Mouse (Mus musculus) intestine, embryonic 14.5 days (tissue): ENCODE results near the gene Pax5. TPM values are rescaled to one million over a fixed set of nuclear protein-coding genes. Genes with fewer than 3 reads are reported as not detected.
A peak's percentile ranks its signal among the peaks of the same experiment; 100 is the strongest.

Source experiments
- ATAC-seq: fragments of 200-750 bp; cut with Nextera tagmentation; replicated peaks from 2 replicates; pipeline ENCODE4 v1.8.0; 2017; ENCODE audit warnings: low read depth, moderate number of reproducible peaks, moderate TSS enrichment, moderate library complexity; ENCODE audit not compliant: low FRiP score, low TSS enrichment
- DNase-seq: peaks from one replicate; pipeline ENCODE4 v3.0.0-alpha.2; 2018; ENCODE audit warnings: low spot score
- H3K27ac ChIP-seq: fragments of 300-500 bp; sonication (generic); 2 replicates; pipeline ENCODE4 v1.5.1; 2014; ENCODE audit warnings: low read depth, mild to moderate bottlenecking, control low read depth
- H3K27me3 ChIP-seq: fragments of 300-500 bp; sonication (generic); replicated peaks from 2 replicates; pipeline ENCODE4 v1.6.1; 2014; ENCODE audit warnings: low read length, control low read depth; ENCODE audit not compliant: control insufficient read depth, insufficient read depth
- H3K36me3 ChIP-seq: fragments of 300-500 bp; sonication (generic); 2 replicates; pipeline ENCODE4 v1.6.1; 2014; ENCODE audit warnings: low read length, control low read depth; ENCODE audit not compliant: control insufficient read depth, insufficient read depth
- H3K4me1 ChIP-seq: fragments of 300-500 bp; sonication (generic); replicated peaks from 2 replicates; pipeline ENCODE4 v1.6.1; 2014; ENCODE audit warnings: low read length, control low read depth, mixed read lengths; ENCODE audit not compliant: control insufficient read depth, insufficient read depth
- H3K4me2 ChIP-seq: fragments of 300-500 bp; sonication (generic); 2 replicates; pipeline ENCODE4 v1.6.1; 2014; ENCODE audit warnings: low read length
- H3K4me3 ChIP-seq: fragments of 300-500 bp; sonication (generic); 2 replicates; pipeline ENCODE4 v1.5.1; 2014; ENCODE audit warnings: low read depth, low read length, control low read depth, mixed read lengths
- H3K9ac ChIP-seq: fragments of 300-500 bp; sonication (generic); 2 replicates; pipeline ENCODE4 v1.6.1; 2014; ENCODE audit warnings: mild to moderate bottlenecking, low read length
- H3K9me3 ChIP-seq: fragments of 300-500 bp; sonication (generic); 2 replicates; pipeline ENCODE4 v1.6.1; 2016; ENCODE audit warnings: low read length, control low read depth; ENCODE audit not compliant: control insufficient read depth
- WGBS: fragments of 180-500 bp; shearing (Covaris S2); extraction: QIAGEN DNeasy Blood & Tissue Kit; methylation state at CpG from one replicate; pipeline ENCODE4 v1.1.7; 2014; 5-methylcytosine and 5-hydroxymethylcytosine counted together
- polyA plus RNA-seq: library from polyadenylated mRNA; unstranded; fragments of >200 nt; fragmentation: Nextera tagmentation; extraction: Ambion mirVana; gene quantifications from 2 replicates; pipeline ENCODE4 v1.2.1, GENCODE M21; 2014

Gene Pax5
- polyA plus RNA-seq, 1 experiment from 2014 or later, result not detected

DNA sequence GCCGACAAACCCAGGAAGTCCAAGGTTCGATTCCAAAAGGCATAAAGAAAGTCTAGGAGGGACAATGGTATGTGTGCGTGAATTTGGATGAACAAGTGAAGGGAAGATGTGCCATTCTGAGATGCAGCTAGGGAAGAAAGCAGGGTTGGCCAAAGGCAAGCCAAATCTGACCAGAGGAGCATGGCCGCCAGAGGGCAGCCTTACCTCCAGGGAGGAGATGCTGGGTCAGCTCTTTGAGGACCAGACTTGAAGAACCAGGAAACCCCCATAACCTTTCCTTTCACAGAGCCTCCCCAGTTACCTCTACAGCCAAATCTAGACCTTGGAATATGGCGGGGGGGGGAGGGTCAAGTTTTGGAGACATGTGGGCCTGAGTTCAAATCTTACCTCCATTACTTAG is 133.0 kb downstream of the Pax5 start:
- 45% methylated on average over 5 of the region's 5 CpGs for WGBS

GRCm38 (mm10) chr4:44576786-44577185 is 133.5 kb downstream of the Pax5 start:
- no peaks in the 10 kb centered on the region for H3K4me1 ChIP-seq
- no peaks in the 10 kb centered on the region for H3K36me3 ChIP-seq
- H3K9ac ChIP-seq, result no peak overlapping the region
- no peak for ATAC-seq
- no peaks in the 10 kb centered on the region for H3K27me3 ChIP-seq
- no peak overlapping the region for H3K27ac ChIP-seq
- DNase-seq, result no peak
- H3K9me3 ChIP-seq, result no peaks in the 10 kb centered on the region
- 57% methylated on average over 5 of the region's 5 CpGs for WGBS
- H3K4me2 ChIP-seq, result no peak overlapping the region
- H3K4me3 ChIP-seq, result no peak overlapping the region

More for the DNA sequence above, 133.0 kb downstream of the Pax5 start:
- Histone ChIP-seq H3K4me3 (no peak overlapping the region), H3K9me3 (no peaks in the 10 kb centered on the region), H3K36me3 (no peaks in the 10 kb centered on the region), H3K4me2 (no peak overlapping the region), H3K27ac (no peak overlapping the region), H3K27me3 (no peaks in the 10 kb centered on the region), H3K4me1 (no peaks in the 10 kb centered on the region), H3K9ac (no peak overlapping the region)
- ATAC-seq, result no peak
- DNase-seq, result peak; percentile 68

DNA sequence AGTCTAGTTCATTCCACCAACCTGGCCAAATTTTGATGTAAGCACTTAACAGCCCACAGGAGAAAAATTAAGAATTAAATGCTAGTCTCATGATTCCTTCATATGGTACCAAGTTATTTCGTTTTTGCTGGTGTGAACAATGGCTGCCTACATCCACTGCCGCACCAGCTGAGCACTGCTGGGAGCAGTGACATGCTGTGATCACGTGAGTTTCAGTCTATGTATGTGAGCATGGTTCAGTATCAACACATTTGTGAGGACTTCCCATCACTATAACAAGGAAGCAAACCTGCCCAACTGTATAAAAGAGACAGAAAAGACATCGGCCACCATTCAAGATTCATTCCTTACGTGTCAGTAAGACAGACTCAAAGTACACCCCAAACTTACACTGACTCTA is 137.3 kb downstream of the Pax5 start:
- ATAC-seq (no peak), DNase-seq (no peak)
- Histone ChIP-seq H3K27ac (no peak overlapping the region), H3K4me3 (no peak overlapping the region), H3K36me3 (no peaks in the 10 kb centered on the region), H3K9ac (no peak overlapping the region), H3K27me3 (no peaks in the 10 kb centered on the region), H3K4me2 (no peak overlapping the region), H3K4me1 (no peaks in the 10 kb centered on the region), H3K9me3 (no peaks in the 10 kb centered on the region)
- 85% methylated on average over 5 of the region's 5 CpGs for WGBS

GRCm38 (mm10) chr4:44572373-44572772 is 137.9 kb downstream of the Pax5 start:
- H3K27ac ChIP-seq, result no peak overlapping the region
- WGBS, result 30% methylated on average over 5 of the region's 5 CpGs

GRCm38 (mm10) chr4:44569138-44569537 is 141.1 kb downstream of the Pax5 start:
- H3K27ac ChIP-seq, result no peak overlapping the region
- peaks cover 3% of the 10 kb centered on the region for H3K27me3 ChIP-seq
- H3K9ac ChIP-seq, result no peak overlapping the region
- no peak overlapping the region for H3K4me3 ChIP-seq
- ATAC-seq (no peak), DNase-seq (no peak)
- no peaks in the 10 kb centered on the region for H3K9me3 ChIP-seq
- H3K4me2 ChIP-seq, result no peak overlapping the region
- WGBS, result 80% methylated on average over 10 of the region's 10 CpGs
- H3K36me3 ChIP-seq, result no peaks in the 10 kb centered on the region
- H3K4me1 ChIP-seq, result no peaks in the 10 kb centered on the region

More at GRCm38 (mm10) chr4:44572373-44572772, 137.9 kb downstream of the Pax5 start:
- Histone ChIP-seq H3K4me2 (no peak overlapping the region), H3K27me3 (no peaks in the 10 kb centered on the region), H3K9ac (no peak overlapping the region), H3K9me3 (no peaks in the 10 kb centered on the region), H3K36me3 (no peaks in the 10 kb centered on the region), H3K4me3 (no peak overlapping the region), H3K4me1 (no peaks in the 10 kb centered on the region)
- no peak for ATAC-seq
- no peak for DNase-seq

DNA sequence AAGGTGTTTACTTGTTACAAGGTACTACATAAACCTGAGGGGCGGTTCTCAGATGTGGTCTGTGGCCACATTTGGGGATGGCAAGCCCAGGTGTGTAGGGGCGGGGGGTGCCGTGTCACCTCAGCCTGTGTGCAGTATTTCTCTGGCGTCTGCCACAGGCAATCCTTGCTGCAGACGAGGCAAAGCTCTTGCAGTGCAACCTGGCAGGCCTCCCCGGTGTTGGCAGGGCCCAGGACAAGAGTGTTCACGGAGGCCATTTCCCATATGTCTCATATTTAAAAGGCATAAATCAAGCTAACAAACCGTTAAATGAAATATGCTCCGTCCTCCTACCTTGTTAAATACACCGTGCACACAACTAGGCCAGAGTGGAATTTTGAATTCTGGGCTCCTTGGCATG is 141.6 kb downstream of the Pax5 start:
- Histone ChIP-seq H3K9me3 (no peaks in the 10 kb centered on the region), H3K9ac (no peak overlapping the region), H3K27ac (no peak overlapping the region), H3K4me2 (no peak overlapping the region), H3K36me3 (no peaks in the 10 kb centered on the region), H3K4me3 (no peak overlapping the region), H3K27me3 (peaks cover 7% of the 10 kb centered on the region), H3K4me1 (no peaks in the 10 kb centered on the region)
- 83% methylated on average over 10 of the region's 10 CpGs for WGBS
- no peak for ATAC-seq
- DNase-seq, result no peak

GRCm38 (mm10) chr4:44566401-44566800 is 143.9 kb downstream of the Pax5 start:
- Histone ChIP-seq H3K9ac (no peak overlapping the region), H3K4me2 (no peak overlapping the region), H3K9me3 (no peaks in the 10 kb centered on the region), H3K27me3 (peaks cover 10% of the 10 kb centered on the region), H3K27ac (no peak overlapping the region), H3K4me3 (no peak overlapping the region), H3K4me1 (no peaks in the 10 kb centered on the region), H3K36me3 (no peaks in the 10 kb centered on the region)
- DNase-seq, result no peak
- 64% methylated on average over 8 of the region's 8 CpGs for WGBS
- ATAC-seq, result no peak

GRCm38 (mm10) chr4:44565126-44566082 is 144.9 kb downstream of the Pax5 start:
- 77% methylated on average over 12 of the region's 12 CpGs for WGBS

GRCm38 (mm10) chr4:44564602-44565001 is 145.7 kb downstream of the Pax5 start:
- H3K9me3 ChIP-seq, result no peaks in the 10 kb centered on the region
- DNase-seq, result peak; percentile 88
- 6% methylated on average over 10 of the region's 10 CpGs for WGBS
- no peaks in the 10 kb centered on the region for H3K4me1 ChIP-seq
- no peak overlapping the region for H3K4me3 ChIP-seq
- no peak overlapping the region for H3K27ac ChIP-seq
- no peak overlapping the region for H3K4me2 ChIP-seq
- H3K9ac ChIP-seq, result no peak overlapping the region
- no peak for ATAC-seq
- peaks cover 10% of the 10 kb centered on the region for H3K27me3 ChIP-seq
- no peaks in the 10 kb centered on the region for H3K36me3 ChIP-seq

More at GRCm38 (mm10) chr4:44565126-44566082, 144.9 kb downstream of the Pax5 start:
- no peak overlapping the region for H3K9ac ChIP-seq
- no peak for ATAC-seq
- no peak overlapping the region for H3K4me3 ChIP-seq
- H3K36me3 ChIP-seq, result no peaks in the 10 kb centered on the region
- H3K27me3 ChIP-seq, result peaks cover 10% of the 10 kb centered on the region
- H3K4me1 ChIP-seq, result no peaks in the 10 kb centered on the region
- no peak for DNase-seq
- no peaks in the 10 kb centered on the region for H3K9me3 ChIP-seq
- H3K4me2 ChIP-seq, result no peak overlapping the region
- no peak overlapping the region for H3K27ac ChIP-seq
